Mouse (Mus musculus): ENCODE data around the gene Krt14.
"Not testable (repeated sequence)": the region's sequence is repeated elsewhere in the genome, so short reads cannot be mapped to it uniquely, and the experiment has no call there.

Gene Krt14

DNA sequence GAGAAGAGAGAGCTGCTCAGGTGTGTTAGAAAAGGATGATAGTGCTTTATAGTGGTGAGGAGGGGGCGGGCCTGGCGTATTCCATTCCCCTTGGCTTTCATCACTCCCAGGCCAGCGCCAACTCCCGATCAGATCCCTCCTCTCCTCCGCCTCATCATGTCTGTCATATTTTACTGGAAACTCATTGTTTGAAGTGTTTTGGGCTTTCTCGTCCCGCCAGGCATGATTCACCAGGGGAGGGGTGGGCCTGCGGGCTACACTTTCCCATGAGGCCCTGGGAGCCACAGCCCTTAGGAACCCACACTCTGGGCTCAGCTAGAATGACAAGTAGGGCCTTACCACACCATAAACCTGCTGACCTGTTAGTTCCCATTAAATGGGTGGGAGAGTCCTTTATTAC, at the start of gene Krt14:
Gene Krt14, minus strand, starts transcription at position 51 of the 400 bp plus-strand sequence.
- no peak for DNase-seq

DNA sequence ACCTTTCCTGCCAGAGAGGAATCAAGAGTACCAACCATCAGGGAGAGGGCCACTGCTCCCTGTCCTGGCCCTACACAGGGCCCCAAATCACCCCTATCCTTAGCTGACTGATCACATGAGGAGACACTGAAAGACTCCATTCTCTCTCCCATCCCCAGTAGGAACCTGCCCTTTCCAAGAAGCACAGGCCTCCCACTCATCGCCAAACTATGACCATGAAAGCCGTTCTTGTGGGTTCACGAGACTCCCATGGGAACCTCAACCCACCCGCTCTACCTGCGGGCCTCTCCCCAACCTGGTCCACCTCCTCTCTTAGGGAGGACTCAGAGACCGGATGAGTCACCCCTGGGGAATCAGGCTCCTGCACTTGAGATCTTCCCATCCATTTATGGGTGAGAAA, 48.2 kb upstream of the Krt14 start:
- DNase-seq = no peak

DNA sequence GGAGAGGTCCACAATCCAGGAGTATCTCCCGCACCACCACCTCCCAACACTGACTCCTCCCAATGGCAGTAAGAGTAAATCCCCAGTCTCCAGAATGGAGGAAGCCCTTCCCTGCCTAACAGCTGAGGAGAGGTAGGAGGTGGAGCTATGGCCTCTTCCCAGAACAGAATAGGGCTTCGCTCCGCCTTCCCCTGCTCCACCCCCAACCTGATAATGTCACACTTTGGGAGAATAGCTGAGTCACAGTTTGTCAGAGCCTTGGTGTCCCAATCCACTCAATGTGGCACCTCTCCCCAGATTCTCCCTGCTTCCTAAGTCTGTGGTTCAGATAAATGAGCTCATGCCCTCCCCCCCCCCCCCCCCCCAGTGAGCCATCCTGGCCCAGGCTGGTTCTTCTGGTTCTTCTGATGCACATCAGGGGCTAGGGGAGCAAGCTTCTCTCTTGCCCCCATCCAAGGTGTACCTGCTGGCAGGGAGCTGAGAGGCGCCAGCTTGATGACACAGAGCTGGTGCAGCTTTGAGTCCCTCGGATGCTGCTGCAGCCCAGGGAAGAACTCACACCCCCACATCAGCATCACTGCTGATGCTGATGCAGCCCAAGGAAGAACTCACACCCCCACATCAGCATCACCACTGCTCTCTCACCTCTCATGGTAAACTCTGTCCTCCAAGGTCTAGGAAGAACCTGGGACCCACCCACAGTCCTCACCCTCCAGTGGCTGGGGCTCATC, 47.2 kb upstream of the Krt14 start:
- DNase-seq = no peak

DNA sequence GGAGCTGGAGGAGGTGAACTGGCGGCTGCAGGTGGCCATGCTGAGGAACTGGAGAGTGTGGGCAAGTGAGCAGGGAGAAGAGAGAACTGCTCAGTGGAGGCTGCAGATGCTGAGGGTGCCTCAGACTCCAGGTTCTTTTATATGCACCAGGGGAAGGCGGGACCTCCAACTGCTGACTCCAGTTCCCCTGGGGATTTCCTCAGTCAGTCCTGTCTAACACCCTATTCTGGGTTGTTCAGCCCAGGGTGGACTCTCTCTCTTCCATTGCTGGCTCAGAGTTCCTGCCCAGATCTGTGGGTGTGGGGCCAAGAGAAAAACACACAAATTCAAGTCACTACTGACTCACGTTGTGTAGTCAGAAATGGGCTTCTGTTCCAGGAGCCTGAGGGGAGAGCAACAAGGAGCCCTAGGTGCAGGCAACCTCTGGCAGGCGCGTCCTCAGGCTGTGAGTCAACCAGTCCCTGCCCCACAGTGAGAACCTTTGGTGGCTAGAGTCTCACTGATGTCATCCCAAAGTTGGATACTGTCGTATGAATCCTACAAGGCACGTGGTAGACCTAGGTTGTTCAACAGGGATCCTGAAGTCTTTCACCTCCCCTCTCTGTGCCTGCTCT, 41.6 kb upstream of the Krt14 start, which contains the start of gene Krt16:
Gene Krt16, minus strand, starts transcription at position 51 of the 614 bp plus-strand sequence.
- DNase-seq = no peak

DNA sequence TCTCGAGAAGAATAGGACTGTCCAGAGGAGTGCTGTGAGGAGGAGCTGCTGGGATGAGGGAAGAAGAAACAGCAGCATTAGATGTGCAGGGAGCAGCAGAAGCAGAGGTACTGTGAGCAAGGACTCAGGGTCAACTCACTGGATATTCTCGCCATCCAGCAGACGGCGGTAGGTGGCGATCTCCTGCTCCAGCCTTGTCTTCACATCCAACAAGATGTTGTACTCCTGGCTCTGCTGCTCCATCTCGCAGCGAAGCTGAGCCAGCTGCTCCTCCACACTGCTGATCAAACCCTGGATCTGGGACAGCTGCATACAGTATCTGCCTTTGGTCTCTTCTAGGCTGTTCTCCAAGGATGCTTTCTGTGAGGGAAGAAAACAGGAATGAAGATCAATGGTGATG, 39.1 kb upstream of the Krt14 start:
- DNase-seq = not testable (repeated sequence)

DNA sequence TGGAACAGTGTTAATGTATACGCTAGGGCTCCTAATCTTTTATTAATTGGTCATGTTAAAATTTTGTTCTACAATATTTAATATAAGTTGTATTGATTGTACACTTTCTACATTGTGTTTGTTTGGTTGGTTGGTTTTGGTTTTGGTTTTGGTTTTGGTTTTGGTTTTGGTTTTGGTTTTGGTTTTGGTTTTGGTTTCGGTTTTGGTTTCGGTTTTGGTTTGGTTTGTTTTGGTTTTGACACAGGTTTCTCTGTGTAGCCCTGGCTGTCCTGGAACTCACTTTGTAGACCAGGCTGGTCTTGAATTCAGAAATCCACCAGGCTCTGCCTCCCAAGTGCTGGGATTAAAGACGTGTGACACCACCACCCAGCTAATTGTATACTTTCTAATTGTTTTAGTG, 32.9 kb upstream of the Krt14 start:
- DNase-seq = not testable (repeated sequence)

DNA sequence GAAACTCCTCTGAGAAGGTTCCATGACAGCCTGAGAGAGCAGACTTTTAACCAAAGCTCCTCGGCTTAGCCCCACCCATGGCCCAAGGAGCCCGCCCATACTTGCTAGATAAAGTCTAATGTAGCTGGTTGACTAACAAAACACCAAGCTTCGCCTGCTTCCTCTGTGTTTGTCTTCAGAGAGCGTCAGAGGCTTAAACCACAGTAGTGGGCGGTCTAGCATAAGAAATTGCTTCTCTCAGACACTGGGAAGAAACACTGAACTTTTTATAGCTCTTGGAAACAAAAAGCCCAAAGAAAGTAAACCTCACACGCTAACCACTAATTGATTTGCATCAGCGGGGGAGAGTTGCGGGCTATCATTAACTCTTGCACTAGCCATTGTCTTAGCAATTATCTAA, 14.4 kb upstream of the Krt14 start:
- no peak for DNase-seq

DNA sequence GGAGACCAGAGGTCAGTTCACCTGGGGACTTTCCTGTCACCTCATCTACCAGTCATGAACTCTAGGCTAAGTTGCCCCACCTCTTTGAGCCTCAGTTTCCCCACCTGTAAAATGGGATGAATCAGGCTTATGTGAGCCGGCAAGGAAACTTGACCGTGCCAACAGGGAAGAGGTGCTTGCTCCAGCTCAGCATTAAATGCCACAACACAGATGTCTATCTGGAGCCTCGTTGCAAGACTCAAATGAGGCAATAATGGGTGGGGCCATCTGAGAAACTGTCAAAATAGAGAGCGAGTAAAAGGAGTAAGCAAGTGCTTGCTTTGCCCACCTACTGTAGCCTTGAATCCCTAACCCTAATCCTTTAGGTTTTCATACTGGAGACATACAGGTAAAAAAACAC, 12.0 kb upstream of the Krt14 start:
- no peak for DNase-seq

DNA sequence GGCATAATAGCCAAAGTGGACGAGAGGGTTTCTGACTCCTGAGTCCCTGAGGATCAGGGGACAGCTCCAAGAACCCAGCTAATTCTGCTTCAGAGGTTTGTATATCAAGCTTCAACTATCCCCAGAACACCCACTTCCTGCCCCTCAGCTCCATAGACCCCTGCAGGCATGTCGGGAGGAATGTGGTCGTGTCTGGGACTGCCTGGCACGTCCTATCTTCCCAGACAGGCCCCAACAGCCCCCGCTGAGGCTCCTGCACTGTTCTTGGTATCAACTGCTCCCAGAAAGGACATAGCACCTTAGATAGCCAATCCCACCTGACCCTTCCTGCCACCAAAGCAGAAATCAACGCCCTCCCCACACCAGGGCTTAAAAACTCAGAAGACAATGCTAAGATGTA, 1.2 kb upstream of the Krt14 start:
- no peak for DNase-seq

DNA sequence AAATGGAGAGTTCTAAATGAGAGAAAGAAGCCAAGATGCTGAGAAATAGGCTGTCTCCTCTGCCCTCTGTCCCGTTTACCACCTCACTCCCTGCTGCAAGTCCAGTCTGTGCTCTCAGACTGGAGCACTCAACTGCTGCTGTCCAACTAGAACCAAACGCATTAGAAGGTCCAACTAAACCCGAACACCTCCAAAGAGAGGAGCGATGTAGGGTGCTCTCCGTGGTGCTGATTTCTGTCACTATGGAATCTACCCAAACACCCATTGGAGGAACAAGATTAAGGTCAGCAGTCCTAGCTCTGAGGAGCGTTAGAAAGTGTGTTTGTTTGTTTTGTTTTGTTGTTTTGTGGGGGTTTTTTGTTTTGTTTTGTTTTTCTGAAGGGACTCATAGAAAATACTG, 3.9 kb downstream of the Krt14 start:
- no peak for DNase-seq

DNA sequence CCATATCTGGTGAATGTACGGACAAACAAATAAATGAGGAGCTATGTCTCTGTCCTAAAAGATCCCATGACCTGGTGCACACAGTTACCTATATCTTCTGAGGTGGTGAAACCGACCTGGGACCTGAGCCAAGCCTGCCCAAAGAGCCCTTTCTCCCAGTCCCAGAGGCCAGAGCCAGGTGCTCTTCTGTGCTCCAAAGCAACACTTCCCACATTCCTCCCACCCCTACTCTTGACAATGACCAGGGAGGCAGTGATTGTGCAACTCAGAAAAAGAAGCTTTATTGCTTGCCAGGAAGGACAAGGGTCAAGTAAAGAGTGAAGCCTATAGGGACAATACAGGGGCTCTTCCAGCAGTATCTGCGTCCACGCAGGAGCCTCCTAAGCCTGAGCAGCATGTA, 4.4 kb downstream of the Krt14 start:
- DNase-seq = no peak

DNA sequence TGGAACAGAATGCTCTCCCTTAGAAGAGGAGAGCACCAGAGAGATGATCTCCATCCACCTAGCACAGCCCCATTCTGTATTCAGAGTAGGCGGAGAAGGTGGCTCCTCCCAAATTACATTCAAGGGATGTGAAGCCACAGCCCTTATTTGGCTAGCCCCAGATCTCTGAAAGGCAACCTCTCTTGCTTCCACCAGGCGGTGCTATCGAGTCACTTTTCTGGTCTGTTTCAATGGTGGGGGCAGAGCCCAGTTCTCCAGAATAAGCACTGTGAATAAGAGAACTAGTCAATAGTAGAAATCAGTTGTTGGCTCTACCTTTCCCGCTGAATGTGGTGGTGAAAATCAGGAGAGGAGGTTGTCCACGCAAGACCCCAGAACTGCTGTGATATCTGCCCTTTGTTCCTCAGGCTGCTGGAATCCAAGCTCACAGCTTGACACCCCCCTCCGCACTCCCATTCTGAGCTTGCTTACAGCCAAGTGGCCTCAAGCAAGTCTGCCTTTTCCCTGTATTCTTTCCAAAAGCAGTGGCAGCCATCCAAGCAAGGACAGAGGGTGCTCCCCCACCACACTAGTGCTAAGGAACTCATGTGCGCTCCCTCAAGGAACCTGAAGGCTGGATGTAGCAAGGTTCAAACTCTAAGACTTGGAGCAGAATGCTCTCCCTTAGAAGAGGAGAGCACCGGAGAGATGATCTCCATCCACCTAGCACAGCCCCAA, 7.1 kb downstream of the Krt14 start:
- no peak for DNase-seq

DNA sequence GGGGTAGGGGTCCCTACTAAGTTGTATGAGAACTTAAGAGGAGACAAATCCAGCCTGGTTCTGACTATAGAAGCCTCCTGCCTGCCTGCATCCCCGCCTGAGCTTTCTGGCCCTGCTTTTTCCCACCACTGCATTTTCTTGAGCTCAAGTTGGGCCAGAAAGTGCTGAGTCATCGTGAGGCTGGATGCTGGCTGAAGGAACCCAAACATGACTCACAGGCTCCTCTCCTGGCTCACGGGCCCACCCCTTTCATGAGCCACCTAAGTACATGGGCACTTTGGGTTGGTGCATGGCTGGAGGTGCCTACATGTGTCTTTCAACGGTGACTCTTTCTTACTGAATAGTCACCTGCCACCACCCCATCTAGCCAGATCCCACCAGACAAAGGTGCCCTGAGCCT, 8.7 kb downstream of the Krt14 start:
- DNase-seq = no peak

DNA sequence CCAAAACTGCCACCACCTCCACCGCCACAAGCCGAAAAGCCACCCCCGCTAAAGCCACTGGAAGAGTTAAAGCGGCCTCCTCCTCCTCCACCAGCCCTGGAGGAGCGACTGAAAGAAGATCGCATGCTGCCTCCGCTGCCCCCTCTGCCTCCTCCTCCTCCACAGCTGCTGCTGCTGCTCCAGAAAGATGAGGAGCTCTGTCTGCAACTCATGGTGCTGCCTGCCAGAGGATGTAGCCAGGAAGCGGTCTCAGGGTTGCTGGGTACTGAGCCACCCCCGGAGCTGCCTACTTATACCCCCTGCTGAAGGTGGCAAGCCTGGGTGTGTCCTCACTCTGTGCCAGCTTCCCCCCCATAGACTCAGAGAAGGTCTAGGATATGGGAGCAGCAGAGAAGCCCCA, 14.4 kb downstream of the Krt14 start, which contains the start of gene Krt9:
Gene Krt9, minus strand, starts transcription at position 255 of the 400 bp plus-strand sequence.
- no peak for DNase-seq

DNA sequence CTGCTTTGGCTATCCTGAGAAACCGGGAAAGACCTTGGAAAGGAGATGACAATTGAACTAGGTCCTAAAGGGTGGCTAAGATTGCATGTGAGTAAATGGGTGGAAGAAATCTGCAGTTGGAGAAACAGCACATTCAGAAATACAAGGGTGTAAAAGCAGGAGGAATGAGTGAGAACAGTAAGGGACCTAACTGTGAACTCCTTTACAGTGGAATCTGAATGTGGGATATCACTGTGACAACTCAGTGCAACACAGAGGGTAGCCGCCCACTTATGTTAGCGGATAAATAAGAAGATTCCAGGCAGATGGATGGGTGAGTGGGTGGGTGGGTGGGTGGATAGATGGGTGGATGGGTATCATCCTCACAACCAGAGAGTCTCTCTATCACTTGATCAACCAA, 15.5 kb downstream of the Krt14 start:
- no peak for DNase-seq

DNA sequence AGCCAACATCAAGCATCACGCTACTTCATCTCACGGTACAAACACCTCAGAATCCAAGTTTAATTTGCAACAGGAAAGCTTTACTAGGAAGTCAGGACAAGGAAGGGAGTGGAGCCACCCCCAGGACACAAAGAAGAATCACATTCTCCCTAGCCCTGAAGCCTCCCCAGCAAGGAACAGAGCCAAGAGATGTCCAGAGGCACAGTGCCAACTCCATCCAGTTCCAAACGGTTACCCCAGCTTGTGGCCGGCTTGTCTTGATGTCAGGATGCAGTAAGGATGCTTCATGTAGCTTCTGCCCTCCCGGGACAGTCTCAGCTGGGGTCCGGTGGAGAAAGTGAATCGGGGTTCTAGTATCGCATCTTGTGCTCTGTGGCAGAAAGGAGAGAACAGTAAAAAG, 20.6 kb downstream of the Krt14 start:
- no peak for DNase-seq

DNA sequence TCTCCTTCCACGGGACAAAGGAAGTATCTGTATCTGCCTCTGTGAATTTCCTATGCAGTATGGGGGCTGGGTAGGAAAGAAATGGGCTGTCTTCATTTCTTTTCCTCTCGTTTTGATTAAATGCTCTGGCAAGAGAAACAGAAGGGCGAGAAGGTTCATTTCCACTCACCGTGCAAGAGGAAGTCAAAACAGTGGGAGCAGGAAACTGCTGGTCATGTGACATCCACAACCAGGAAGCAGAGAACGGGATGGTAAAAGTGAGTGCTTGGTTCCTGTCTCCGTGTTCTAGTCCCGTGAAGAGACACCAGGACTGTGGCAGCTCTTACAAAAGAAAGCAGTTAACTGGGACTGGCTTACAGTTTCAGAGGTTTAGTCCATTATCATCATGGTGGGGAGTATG, 25.6 kb downstream of the Krt14 start:
- no peak for DNase-seq

DNA sequence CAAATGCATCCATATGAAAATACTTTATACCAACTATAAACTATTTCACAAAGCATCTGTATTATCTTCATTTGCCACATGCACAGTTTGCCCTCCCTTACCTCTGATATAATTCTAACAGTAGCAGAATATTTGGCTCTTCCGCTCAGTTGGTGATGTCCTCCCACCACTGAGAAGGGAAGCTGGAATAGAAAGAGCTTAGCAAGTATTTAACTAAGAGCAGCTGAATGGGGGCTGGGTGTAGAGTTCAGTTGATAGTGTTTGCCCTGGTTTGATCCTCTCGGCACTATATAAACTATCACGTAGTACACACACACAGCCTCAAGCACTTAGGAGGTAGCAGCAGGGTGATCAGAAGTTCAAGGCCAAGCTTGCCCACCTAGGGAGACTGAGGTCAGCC, 28.1 kb downstream of the Krt14 start:
- DNase-seq = no peak

DNA sequence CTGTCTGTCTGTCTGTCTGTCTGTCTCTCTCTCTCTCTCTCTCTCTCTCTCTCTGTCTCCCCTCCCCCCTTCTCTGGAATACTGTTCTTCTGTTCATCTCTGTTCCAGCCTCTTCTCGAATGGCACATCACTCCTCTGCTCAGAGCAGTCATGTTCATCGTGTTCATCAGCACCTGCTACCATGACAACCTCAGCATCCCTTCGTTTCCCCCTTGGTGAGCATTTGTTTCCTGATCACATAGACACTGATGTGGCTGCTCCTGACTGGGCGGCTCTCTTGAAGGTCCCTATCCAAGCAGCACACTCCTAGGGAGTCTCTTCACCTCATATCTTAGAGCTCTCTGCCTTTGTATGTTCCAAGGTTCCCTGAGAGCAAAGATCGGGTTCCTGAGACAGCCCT, 29.0 kb downstream of the Krt14 start:
- DNase-seq = no peak

DNA sequence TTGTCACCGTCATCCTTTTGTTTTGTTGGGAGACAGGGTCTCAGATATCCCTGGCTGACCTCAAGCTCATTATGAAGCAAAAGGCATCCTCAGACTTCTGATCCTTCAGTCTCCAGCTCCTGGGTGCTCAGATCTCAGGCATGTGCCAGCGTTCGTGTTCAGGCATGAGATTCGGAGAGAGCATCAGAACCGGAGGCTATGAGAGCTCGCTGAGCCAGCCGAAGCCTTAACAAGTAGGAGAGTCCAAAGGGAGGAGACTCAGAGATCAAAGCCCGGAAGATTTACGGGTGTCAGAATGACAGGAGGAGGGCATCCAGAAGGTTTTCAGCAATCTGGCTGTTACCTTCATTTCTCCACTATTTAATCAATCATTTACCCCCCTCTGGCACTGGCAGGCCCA, 30.6 kb downstream of the Krt14 start:
- DNase-seq = no peak

DNA sequence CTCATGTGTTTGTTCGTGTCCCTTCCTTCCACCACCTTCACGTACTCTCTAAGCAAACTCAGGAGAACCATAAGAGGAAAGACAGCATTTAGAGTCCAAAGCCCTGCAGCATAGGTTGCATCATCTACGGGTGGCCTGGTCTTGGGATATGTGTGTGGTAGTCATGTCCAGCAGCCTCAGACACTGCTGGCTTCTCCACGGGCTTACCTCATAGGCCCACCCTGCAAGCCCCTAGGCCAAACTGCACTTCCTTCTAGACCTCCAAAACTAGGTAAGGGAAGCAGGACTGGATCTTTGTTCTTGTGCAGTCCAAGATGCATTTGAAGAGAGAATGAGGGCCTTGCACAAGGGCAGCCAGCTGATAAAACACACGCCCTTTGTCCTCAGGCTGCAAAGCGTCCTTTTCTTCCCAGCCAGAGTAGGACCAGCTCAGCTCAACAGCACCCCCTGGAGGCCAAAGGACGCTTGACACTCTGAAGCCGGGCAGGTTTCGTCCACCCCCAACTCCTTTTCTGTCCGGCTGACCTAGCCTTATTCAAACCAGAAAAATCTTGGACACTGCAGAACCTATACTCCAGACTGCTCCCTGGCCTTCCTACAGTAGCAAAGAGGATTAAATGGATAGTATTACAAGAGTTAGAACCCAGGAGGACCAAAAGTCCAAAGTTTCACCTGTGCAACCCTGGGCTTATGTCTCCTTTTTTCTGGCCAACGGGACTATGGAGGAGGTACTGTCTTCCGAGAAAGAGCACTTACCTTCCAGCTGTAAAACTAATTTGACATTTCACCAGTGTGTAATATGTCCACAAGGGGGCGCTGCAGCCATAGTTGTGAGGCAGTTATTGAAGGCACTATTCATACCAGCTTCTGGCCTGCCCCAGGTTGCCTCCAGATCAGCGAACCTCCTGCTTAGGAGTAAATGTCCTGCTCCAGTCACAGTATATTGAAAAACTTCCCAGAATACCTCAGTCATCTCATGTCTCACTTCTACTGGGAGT, 38.3 kb downstream of the Krt14 start:
- DNase-seq = peak in 1 of 2 experiments; percentile 38

DNA sequence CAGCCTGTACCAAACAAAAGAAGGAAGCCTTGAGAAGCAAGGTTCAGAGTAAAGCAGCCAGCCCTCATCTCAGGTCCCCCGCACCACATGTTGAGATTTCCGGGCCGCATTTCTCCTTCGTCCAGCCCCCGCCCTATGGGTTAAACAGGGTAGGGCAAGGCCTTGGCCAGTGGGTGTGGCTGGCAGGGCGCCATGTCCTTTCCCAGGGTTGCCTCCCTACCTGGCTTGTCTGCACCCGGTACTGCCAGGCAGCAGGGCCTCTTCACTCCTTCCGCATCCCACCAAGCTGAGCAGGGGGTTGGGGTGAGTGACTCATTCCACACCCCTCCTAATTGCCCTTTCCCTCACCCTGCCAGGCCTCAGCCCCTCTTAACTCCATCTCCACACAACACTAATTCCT, 39.3 kb downstream of the Krt14 start:
- DNase-seq = no peak

DNA sequence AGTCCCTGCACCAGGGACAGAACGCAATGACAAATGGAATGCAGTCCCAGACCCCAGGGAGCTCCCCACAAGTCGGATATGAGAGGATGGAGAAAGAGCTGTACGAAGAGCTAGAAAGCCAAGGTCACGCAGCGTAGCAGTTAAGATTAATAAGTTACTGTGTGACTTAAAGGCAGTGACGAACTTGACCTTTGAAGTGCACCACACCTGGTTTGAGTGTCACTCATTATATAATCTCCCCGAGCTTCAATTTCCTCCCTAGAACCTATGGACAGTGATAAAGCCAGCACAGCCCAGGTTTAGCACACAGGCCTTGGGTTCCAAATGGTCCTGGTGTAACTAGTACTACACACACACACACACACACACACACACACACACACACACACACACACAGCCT, 43.0 kb downstream of the Krt14 start:
- no peak for DNase-seq

Measured in spleen, adult 18-20 months (tissue).